Mouse (Mus musculus) small intestine, adult 2 months (tissue): ENCODE results near the gene Tbcb. TPM values are rescaled to one million over a fixed set of nuclear protein-coding genes. Genes with fewer than 3 reads are reported as not detected.

Experiments used
- H3K27ac ChIP-seq: fragments of 200-500 bp; 2 replicates; pipeline ENCODE4 v1.5.1; 2012; ENCODE audit warnings: low read depth, low read length, control low read depth, inconsistent platforms; ENCODE audit not compliant: insufficient read depth
- H3K27me3 ChIP-seq: fragments of 200-500 bp; 2 replicates; pipeline ENCODE4 v1.6.1; 2012; ENCODE audit warnings: mild to moderate bottlenecking, moderate library complexity, low read length, inconsistent platforms; ENCODE audit not compliant: control insufficient read depth, insufficient read depth
- H3K36me3 ChIP-seq: fragments of 200-500 bp; 2 replicates; pipeline ENCODE4 v1.6.1; 2012; ENCODE audit warnings: mild to moderate bottlenecking, low read length, control low read depth, inconsistent platforms; ENCODE audit not compliant: control insufficient read depth, insufficient read depth
- H3K4me1 ChIP-seq: fragments of 200-500 bp; 2 replicates; pipeline ENCODE4 v1.6.1; 2012; ENCODE audit warnings: low read length, inconsistent platforms, mixed read lengths; ENCODE audit not compliant: control insufficient read depth, insufficient read depth, insufficient read length
- H3K4me3 ChIP-seq: fragments of 200-500 bp; 2 replicates; pipeline ENCODE4 v1.5.1; 2012; ENCODE audit warnings: low read depth, mild to moderate bottlenecking, control low read depth, inconsistent platforms, low read length, moderate library complexity
- CTCF ChIP-seq: fragments of 200-500 bp; IDR thresholded peaks from 2 replicates; pipeline ENCODE4 v1.5.1; 2012; ENCODE audit warnings: low read depth, mild to moderate bottlenecking, control low read depth, inconsistent platforms, low read length, moderate library complexity, mixed read lengths; ENCODE audit not compliant: insufficient replicate concordance, insufficient read length; ENCODE audit errors: extremely low read depth
- POLR2A ChIP-seq: fragments of 200-500 bp; IDR thresholded peaks from 2 replicates; pipeline ENCODE4 v1.6.1; 2012; ENCODE audit warnings: low read depth, mild to moderate bottlenecking, control low read depth, inconsistent platforms, low read length, moderate library complexity
- WGBS: fragments of 180-500 bp; shearing (Covaris S2); methylation state at CpG from one replicate; pipeline ENCODE4 v1.1.7; 2018; 5-methylcytosine and 5-hydroxymethylcytosine counted together
- polyA plus RNA-seq: library from polyadenylated mRNA; depleted of rRNA; stranded (reverse); fragments of >200 nt; gene quantifications from 2 replicates; pipeline ENCODE4 v1.2.3, GENCODE M21; 2012

Tbcb gene
- polyA plus RNA-seq, 1 experiment = 45.2 TPM

DNA sequence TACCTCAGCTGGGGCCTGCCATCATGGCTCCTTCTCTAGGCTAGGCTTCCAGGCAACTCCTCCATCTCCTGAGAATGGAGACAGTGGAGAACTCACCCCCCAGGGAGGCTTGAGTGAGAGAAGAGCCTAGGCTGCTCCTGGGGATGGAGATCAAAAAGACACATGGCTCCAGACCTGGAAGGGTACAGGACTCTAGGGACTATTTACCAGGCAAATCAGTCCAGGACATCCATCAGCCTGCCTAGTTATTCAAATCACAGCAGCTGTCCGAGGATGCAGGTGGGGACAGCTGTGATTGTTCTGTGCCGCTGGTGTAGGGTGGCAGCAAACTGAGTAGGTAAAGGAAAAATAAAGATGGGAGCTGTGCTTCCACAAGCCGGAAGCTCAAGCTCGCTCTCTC is 3.6 kb upstream of the Tbcb start, which contains the start of gene Ovol3:
TSS of gene Ovol3 (minus strand) at position 101 of the 400 bp plus-strand sequence.
- H3K36me3 ChIP-seq = 0 out of 2 replicates have a peak, but pooled peaks cover 1% of the 10 kb centered on the region
- H3K4me1 ChIP-seq = peaks cover 7% of the 10 kb centered on the region
- no peak within 1 kb of the TSS for H3K27ac ChIP-seq
- TF ChIP-seq CTCF (no peak), POLR2A (no peak)
- H3K4me3 ChIP-seq = no peak within 1 kb of the TSS
- 83% methylated on average over 4 of the region's 4 CpGs for WGBS
- no peaks in the 10 kb centered on the region for H3K27me3 ChIP-seq

DNA sequence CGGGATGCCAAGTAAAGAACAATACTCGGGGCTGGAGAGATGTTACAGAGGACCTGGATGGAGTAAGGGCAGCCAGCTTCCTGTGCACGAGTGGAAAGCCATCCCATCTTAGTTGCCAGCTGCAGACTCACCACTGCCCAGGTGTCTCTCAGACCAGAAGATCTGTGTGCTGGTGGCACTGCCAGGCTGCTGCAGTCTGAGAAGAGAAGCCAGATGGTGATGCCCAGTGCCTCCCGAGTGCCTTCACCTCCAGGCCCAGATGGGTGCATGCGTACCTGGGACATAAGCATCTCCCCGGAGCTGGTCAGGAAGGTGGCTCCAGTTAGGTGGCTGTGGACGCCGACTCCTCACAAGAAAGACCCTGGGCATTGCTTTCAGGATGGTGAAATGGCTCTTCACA is 3.0 kb upstream of the Tbcb start:
- Histone ChIP-seq H3K27me3 (no peaks in the 10 kb centered on the region), H3K4me1 (peaks cover 7% of the 10 kb centered on the region), H3K27ac (no peak overlapping the region), H3K4me3 (no peak overlapping the region), H3K36me3 (0 out of 2 replicates have a peak, but pooled peaks cover 1% of the 10 kb centered on the region)
- no peak for TF ChIP-seq POLR2A
- no peak for TF ChIP-seq CTCF
- WGBS = 86% methylated on average over 8 of the region's 8 CpGs

DNA sequence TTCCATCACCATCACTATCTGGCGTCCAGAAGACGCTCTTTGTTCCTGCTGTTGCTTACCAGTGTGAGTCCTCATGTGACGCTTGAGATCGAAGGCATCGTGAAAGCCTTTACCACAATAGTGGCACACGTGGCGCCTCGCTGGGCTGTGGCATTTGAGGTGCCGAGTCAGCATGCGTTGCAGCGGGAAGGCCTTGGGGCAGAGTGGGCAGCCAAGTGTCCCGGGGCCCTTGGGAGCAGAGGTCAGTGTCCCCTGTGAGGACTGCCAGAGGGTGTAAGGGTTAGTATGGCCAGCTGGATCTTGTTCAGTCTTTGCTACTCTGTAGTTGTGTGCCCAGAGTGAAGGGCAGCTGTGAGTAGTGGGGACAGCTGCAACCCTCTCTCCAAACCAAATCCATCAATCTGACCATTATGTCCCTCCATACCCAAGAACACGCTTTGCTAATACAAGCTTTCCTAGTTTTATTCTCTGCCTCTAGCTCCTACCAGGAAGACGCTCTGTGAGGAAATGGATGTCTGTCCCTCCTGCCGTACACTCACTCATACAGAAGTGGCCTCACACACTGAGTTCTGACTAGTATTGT is 2.3 kb upstream of the Tbcb start:
- Histone ChIP-seq H3K4me1 (peaks cover 7% of the 10 kb centered on the region), H3K36me3 (0 out of 2 replicates have a peak, but pooled peaks cover 1% of the 10 kb centered on the region), H3K27ac (no peak overlapping the region), H3K4me3 (no peak overlapping the region), H3K27me3 (no peaks in the 10 kb centered on the region)
- 92% methylated on average over 15 of the region's 15 CpGs for WGBS
- TF ChIP-seq POLR2A (no peak), CTCF (no peak)

DNA sequence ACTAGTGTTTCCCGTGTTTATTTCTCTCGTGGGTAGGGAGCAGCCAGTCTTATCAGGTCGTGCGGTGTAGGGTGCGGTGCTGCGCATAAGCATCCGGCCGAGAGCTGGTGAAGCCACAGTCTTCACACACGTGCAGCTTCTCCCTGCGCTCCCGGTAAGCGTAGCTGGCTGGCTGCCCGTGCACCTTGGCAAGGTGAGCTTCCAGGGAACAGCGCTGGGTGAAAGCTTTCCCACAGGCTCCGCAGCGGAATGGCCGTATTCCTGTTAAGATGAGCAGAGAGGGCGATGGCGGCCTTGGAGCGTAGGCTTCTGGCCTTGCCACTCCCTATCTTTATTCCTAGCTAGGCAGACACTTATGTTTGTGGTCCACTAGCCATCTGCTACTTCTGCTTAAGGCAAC is 1.3 kb upstream of the Tbcb start:
- 75% methylated on average over 20 of the region's 20 CpGs for WGBS
- no peak for TF ChIP-seq POLR2A
- TF ChIP-seq CTCF = no peak
- Histone ChIP-seq H3K4me3 (no peak overlapping the region), H3K4me1 (peaks cover 7% of the 10 kb centered on the region), H3K27ac (no peak overlapping the region), H3K27me3 (no peaks in the 10 kb centered on the region), H3K36me3 (0 out of 2 replicates have a peak, but pooled peaks cover 1% of the 10 kb centered on the region)

DNA sequence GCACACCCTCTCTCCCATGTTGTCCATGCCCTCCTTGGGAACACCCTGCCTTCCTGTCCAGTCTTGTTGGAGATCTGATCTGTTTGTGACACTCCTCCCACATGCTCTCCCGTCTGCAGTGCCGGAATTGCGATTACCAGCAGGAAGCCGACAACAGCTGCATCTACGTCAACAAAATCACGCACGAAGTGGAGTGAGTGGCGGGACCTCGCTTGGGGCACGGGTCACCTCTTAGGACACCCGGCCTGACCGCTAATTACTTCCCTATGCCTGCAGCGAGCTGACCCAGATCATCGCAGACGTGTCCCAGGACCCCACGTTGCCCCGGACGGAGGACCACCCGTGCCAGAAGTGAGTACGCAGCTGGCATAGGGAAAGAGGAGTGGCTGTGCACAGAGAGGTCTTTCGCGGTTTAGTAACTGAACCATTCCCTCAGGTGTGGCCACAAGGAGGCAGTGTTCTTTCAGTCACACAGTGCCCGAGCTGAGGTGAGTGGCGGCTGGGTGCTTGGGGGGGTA is 618 bp upstream of the Tbcb start:
- Histone ChIP-seq H3K27ac (peak overlapping the region; percentile 75), H3K4me1 (peaks cover 7% of the 10 kb centered on the region), H3K27me3 (no peaks in the 10 kb centered on the region), H3K4me3 (peak overlapping the region; percentile 89), H3K36me3 (peaks cover 4% of the 10 kb centered on the region)
- WGBS = 3% methylated on average over 24 of the region's 24 CpGs
- peak; percentile 66; the same call in 1 of the 2 replicates for TF ChIP-seq CTCF
- TF ChIP-seq POLR2A = no peak

DNA sequence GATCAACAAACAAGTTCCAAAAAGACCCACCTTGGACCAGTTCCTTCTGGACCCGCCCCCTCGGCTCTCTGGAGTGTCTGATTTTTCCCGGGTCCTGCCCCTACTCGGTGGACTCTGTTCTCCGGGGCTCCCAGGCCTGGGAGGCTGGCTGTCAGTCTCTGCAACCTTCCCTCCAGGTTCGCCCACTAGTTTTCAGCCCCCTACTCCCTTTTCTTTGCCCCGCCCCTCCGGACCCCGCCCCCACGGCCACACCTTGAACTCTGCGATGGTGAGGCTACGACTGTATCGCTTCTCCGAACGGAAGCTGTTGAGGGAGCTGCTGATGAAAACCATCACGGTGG is 774 bp downstream of the Tbcb start:
- Histone ChIP-seq H3K4me1 (peaks cover 7% of the 10 kb centered on the region), H3K4me3 (peak overlapping the region; percentile 89), H3K36me3 (peaks cover 10% of the 10 kb centered on the region), H3K27me3 (no peaks in the 10 kb centered on the region), H3K27ac (no peak overlapping the region)
- TF ChIP-seq CTCF (no peak), POLR2A (no peak)
- WGBS = 2% methylated on average over 16 of the region's 16 CpGs

DNA sequence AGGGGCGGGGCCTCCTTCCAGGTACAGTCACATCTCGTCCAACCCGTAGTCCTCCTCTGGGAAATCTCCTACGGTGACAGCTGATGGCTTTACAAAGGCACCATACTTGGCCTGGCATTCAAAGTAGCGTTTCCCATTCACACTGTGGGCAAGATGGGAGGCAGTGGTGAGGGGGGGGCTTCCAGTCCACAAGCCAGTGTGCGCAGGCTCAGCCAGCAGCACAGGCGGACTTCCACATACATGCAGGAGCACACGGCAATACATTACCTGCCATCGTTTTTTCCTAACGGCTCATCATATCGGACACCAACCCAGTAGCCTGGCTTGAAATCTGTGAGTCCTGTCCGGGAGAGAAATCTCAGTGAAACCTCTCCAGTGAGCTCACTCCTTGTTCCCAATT is 7.9 kb downstream of the Tbcb start:
- WGBS = 95% methylated on average over 12 of the region's 12 CpGs
- no peaks in the 10 kb centered on the region for H3K27me3 ChIP-seq
- H3K4me3 ChIP-seq = no peak overlapping the region
- TF ChIP-seq CTCF (no peak), POLR2A (no peak)
- peaks cover 31% of the 10 kb centered on the region for H3K36me3 ChIP-seq
- H3K27ac ChIP-seq = no peak overlapping the region
- peaks cover 2% of the 10 kb centered on the region; the same call in 1 of the 2 replicates for H3K4me1 ChIP-seq

DNA sequence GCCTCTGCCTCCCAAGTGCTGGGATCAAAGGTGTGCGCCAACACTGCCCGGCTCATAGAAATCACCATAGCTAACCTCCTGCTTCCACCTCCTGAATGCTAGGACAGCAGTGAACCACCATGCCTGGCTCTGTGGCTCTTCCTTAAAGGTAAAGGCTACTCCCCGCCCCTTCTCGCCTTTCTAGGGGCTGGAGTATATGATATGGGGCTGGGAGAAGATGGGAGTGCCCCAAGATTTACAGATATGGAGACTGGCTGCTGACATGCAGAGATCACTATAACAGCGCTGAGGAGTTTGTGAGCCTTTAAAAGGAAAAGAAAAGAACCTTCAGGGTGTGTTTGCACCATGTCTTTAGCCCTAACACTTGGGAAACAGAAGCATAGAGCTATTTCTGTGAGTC is 9.9 kb downstream of the Tbcb start:
- Histone ChIP-seq H3K27me3 (no peaks in the 10 kb centered on the region), H3K27ac (no peak overlapping the region), H3K4me3 (no peak overlapping the region), H3K36me3 (peaks cover 27% of the 10 kb centered on the region), H3K4me1 (peaks cover 2% of the 10 kb centered on the region; the same call in 1 of the 2 replicates)
- no peak for TF ChIP-seq POLR2A
- TF ChIP-seq CTCF = no peak
- WGBS = 92% methylated on average over 5 of the region's 5 CpGs
